Mouse (Mus musculus) heart, postnatal 0 days (tissue): ENCODE data around the gene Syt16. TPM values are rescaled to one million over a fixed set of nuclear protein-coding genes. Genes with fewer than 3 reads are reported as not detected.

Experiments used
- ATAC-seq: fragments of 200-750 bp; cut with Nextera tagmentation; 2 replicates; pipeline ENCODE4 v1.8.0; 2017; ENCODE audit warnings: low read depth, moderate number of reproducible peaks, moderate library complexity; ENCODE audit not compliant: insufficient read depth
- DNase-seq: peaks from one replicate; pipeline ENCODE4 v3.0.0-alpha.2; 2016; ENCODE audit warnings: low spot score
- H3K27ac ChIP-seq: fragments of 300-500 bp; sonication (generic); 2 replicates; pipeline ENCODE4 v1.5.1; 2014; ENCODE audit warnings: low read depth, mild to moderate bottlenecking
- H3K27me3 ChIP-seq: fragments of 300-500 bp; sonication (generic); 2 replicates; pipeline ENCODE4 v1.6.1; 2014; ENCODE audit warnings: low read length, mixed read lengths; ENCODE audit not compliant: control insufficient read depth, insufficient read depth
- H3K36me3 ChIP-seq: fragments of 300-500 bp; sonication (generic); replicated peaks from 2 replicates; pipeline ENCODE4 v1.6.1; 2014; ENCODE audit warnings: low read length, mixed read lengths; ENCODE audit not compliant: control insufficient read depth, insufficient read depth
- H3K4me1 ChIP-seq: fragments of 300-500 bp; sonication (generic); 2 replicates; pipeline ENCODE4 v1.6.1; 2014; ENCODE audit warnings: antibody characterized with exemption; ENCODE audit not compliant: control insufficient read depth, insufficient read depth
- H3K4me2 ChIP-seq: fragments of 300-500 bp; sonication (generic); 2 replicates; pipeline ENCODE4 v1.6.1; 2014; ENCODE audit warnings: low read depth, mild to moderate bottlenecking, low read length, moderate library complexity
- H3K4me3 ChIP-seq: fragments of 300-500 bp; sonication (generic); 2 replicates; pipeline ENCODE4 v1.5.1; 2014; ENCODE audit warnings: low read depth, low read length
- H3K9ac ChIP-seq: fragments of 300-500 bp; sonication (generic); replicated peaks from 2 replicates; pipeline ENCODE4 v1.6.1; 2014; ENCODE audit warnings: low read depth, low read length, mixed read lengths
- H3K9me3 ChIP-seq: fragments of 300-500 bp; sonication (generic); replicated peaks from 2 replicates; pipeline ENCODE4 v1.6.1; 2016; ENCODE audit warnings: low read length; ENCODE audit not compliant: control insufficient read depth
- CTCF ChIP-seq: IDR thresholded peaks from 2 replicates; pipeline ENCODE4 v1.5.1; 2016; ENCODE audit warnings: antibody characterized with exemption, control low read depth, low read depth
- EP300 ChIP-seq: IDR thresholded peaks from 2 replicates; pipeline ENCODE4 v1.6.1; 2016; ENCODE audit warnings: antibody characterized with exemption, low read depth
- WGBS: fragments of 180-500 bp; shearing (Covaris S2); extraction: QIAGEN DNeasy Blood & Tissue Kit; methylation state at CpG from one replicate; pipeline ENCODE4 v1.1.7; 2014; 5-methylcytosine and 5-hydroxymethylcytosine counted together
- polyA plus RNA-seq: library from polyadenylated mRNA; unstranded; fragments of >200 nt; fragmentation: Nextera tagmentation; extraction: Ambion mirVana; gene quantifications from 2 replicates; pipeline ENCODE4 v1.2.1, GENCODE M21; 2015
- total RNA-seq: library from RNA; depleted of rRNA; stranded (reverse); fragments of >200 nt; gene quantifications from 2 replicates; pipeline ENCODE4 v1.2.3, GENCODE M21; 2014; ENCODE audit warnings: low replicate concordance

The Syt16 gene
- total and polyA plus RNA-seq, 2 experiments from 2014 or later, result 0.80 TPM; not detected in 1

- no peak for TF ChIP-seq EP300
- no peak for TF ChIP-seq CTCF
- Histone ChIP-seq H3K4me1 (no peaks in the 10 kb centered on the region), H3K4me3 (no peak overlapping the region), H3K9ac (no peak overlapping the region), H3K9me3 (peaks cover 6% of the 10 kb centered on the region; the same call in 1 of the 2 replicates), H3K27ac (no peak overlapping the region), H3K36me3 (peaks cover 90% of the 10 kb centered on the region), H3K27me3 (no peaks in the 10 kb centered on the region), H3K4me2 (no peak overlapping the region)
- ATAC-seq (no peak), DNase-seq (no peak)
- 77% methylated on average over 6 of the region's 6 CpGs for WGBS
Measured at GRCm38 (mm10) chr12:73974584-73974983, 22.9 kb upstream of the Syt16 start.

- no peaks in the 10 kb centered on the region for H3K27me3 ChIP-seq
- H3K4me2 ChIP-seq, result no peak overlapping the region
- no peak overlapping the region for H3K9ac ChIP-seq
- H3K4me3 ChIP-seq, result no peak overlapping the region
- no peak for DNase-seq
- no peaks in the 10 kb centered on the region for H3K9me3 ChIP-seq
- TF ChIP-seq CTCF (no peak), EP300 (no peak)
- H3K27ac ChIP-seq, result no peak overlapping the region
- no peak for ATAC-seq
- peaks cover 76% of the 10 kb centered on the region for H3K36me3 ChIP-seq
- 78% methylated on average over 3 of the region's 3 CpGs for WGBS
- no peaks in the 10 kb centered on the region for H3K4me1 ChIP-seq
Measured at GRCm38 (mm10) chr12:73978144-73978543, 19.3 kb upstream of the Syt16 start.

- H3K4me1 ChIP-seq, result no peaks in the 10 kb centered on the region
- TF ChIP-seq EP300, result no peak
- no peak for TF ChIP-seq CTCF
- WGBS, result 84% methylated on average over 5 of the region's 5 CpGs
- no peak overlapping the region for H3K9ac ChIP-seq
- DNase-seq, result no peak
- peaks cover 78% of the 10 kb centered on the region for H3K36me3 ChIP-seq
- ATAC-seq, result no peak
- H3K4me2 ChIP-seq, result no peak overlapping the region
- H3K4me3 ChIP-seq, result no peak overlapping the region
- no peaks in the 10 kb centered on the region for H3K27me3 ChIP-seq
- no peak overlapping the region for H3K27ac ChIP-seq
- no peaks in the 10 kb centered on the region for H3K9me3 ChIP-seq
Measured at GRCm38 (mm10) chr12:73979667-73980066, 17.8 kb upstream of the Syt16 start.

DNA sequence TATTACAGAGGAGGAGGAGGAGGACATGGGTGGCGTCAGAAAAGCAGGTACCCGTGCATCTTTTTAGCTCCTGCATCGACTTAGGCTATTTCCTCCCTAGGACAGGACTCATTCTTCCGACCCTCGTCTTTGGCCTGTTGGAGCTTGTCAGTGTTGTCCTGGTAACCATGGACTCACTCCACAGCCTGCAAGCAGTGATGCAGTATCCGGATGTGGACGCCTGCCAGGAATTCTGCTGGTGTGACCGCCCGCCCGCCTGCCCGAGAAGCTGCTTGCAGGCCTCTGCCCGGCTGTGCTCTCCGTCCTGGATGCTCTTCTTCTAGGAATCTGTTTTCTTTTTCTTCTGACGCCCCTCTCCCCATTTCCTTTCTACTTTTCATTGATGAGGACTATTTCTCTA, 14.9 kb upstream of the Syt16 start:
- peaks cover 68% of the 10 kb centered on the region for H3K36me3 ChIP-seq

DNA sequence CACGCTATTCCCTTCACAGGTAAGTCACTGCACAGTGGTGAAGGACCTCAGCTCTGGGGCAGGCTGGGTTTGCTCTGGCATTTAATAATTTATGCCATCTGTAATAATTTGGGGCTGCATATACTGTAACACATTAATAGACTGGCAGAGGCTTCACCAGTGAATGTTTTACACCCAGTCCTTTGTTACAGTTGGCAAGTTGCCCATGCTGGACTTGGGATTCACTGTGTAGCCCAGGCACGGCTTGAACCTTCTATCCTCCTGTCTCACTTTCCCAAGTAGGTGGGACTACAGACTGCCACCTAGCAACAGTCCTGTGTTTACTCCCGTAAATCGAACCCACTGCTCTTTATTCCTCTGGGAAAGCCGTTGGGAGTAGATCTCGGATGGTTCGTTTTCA, 11.2 kb upstream of the Syt16 start:
- Histone ChIP-seq H3K27ac (no peak overlapping the region), H3K4me2 (no peak overlapping the region), H3K27me3 (no peaks in the 10 kb centered on the region), H3K9ac (no peak overlapping the region), H3K4me1 (no peaks in the 10 kb centered on the region), H3K9me3 (no peaks in the 10 kb centered on the region), H3K4me3 (no peak overlapping the region), H3K36me3 (peaks cover 32% of the 10 kb centered on the region)
- 82% methylated on average over 7 of the region's 7 CpGs for WGBS
- DNase-seq, result no peak
- no peak for ATAC-seq
- TF ChIP-seq EP300 (no peak), CTCF (no peak)

More for the DNA sequence above, 14.9 kb upstream of the Syt16 start:
- Histone ChIP-seq H3K27me3 (no peaks in the 10 kb centered on the region), H3K9ac (no peak overlapping the region), H3K4me1 (no peaks in the 10 kb centered on the region), H3K9me3 (no peaks in the 10 kb centered on the region), H3K4me2 (no peak overlapping the region), H3K27ac (no peak overlapping the region), H3K4me3 (no peak overlapping the region)
- 15% methylated on average over 14 of the region's 14 CpGs for WGBS
- TF ChIP-seq CTCF, result no peak
- no peak for TF ChIP-seq EP300
- peak; percentile 88 for ATAC-seq
- DNase-seq, result peak; percentile 88

DNA sequence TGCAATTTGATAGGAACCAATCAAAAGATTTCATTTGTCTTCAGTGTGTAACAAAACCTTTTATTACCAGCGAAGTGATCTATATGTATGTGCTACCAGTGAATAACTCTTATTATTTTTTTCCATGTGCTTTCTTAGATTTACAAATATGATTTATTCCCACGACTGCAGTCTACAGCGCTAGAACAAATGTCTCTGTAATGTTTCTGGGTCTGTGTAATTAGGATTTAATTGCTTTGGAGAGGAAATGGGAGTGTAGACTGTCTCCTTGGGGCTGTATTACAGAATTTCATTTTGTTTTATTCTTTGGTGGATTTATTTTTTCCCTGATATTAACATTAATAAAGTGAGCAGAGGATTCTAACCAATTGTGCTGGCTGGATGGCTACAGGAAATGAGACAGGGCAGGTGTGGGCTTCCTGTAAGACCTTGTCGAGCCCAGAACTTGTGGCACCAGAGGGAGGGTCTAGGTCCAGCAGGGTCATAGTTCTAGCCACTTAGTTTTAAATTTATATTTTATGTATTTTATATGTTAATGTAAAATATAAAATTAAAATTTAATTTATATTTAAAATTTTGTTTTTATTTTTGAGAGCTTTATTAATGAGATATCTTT, 9.0 kb upstream of the Syt16 start:
- Histone ChIP-seq H3K27ac (no peak overlapping the region), H3K9me3 (no peaks in the 10 kb centered on the region), H3K4me1 (no peaks in the 10 kb centered on the region), H3K27me3 (no peaks in the 10 kb centered on the region), H3K36me3 (peaks cover 23% of the 10 kb centered on the region), H3K9ac (no peak overlapping the region), H3K4me2 (no peak overlapping the region), H3K4me3 (no peak overlapping the region)
- no peak for TF ChIP-seq CTCF
- no peak for DNase-seq
- 81% methylated on average over 4 of the region's 4 CpGs for WGBS
- ATAC-seq, result no peak
